Mouse (Mus musculus) testis, adult 2 months (tissue): ENCODE data around the gene Lhx4. TPM values are rescaled to one million over a fixed set of nuclear protein-coding genes. Genes with fewer than 3 reads are reported as not detected.

Experiments
- H3K27ac ChIP-seq: fragments of 200-500 bp; 2 replicates; pipeline ENCODE4 v1.5.1; 2012; ENCODE audit warnings: low read depth, low read length; ENCODE audit not compliant: control insufficient read depth, insufficient read depth
- H3K27me3 ChIP-seq: fragments of 200-500 bp; 2 replicates; pipeline ENCODE4 v1.6.1; 2012; ENCODE audit warnings: mild to moderate bottlenecking, low read length, moderate library complexity; ENCODE audit not compliant: control insufficient read depth, insufficient read depth
- H3K36me3 ChIP-seq: fragments of 200-500 bp; 2 replicates; pipeline ENCODE4 v1.6.1; 2012; ENCODE audit warnings: mild to moderate bottlenecking, low read length; ENCODE audit not compliant: control insufficient read depth, insufficient read depth
- H3K4me1 ChIP-seq: fragments of 200-500 bp; 2 replicates; pipeline ENCODE4 v1.6.1; 2012; ENCODE audit warnings: low read length; ENCODE audit not compliant: control insufficient read depth, insufficient read depth
- H3K4me3 ChIP-seq: fragments of 200-500 bp; 2 replicates; pipeline ENCODE4 v1.5.1; 2012; ENCODE audit warnings: low read depth, mild to moderate bottlenecking, low read length, moderate library complexity, mixed read lengths; ENCODE audit not compliant: control insufficient read depth
- CTCF ChIP-seq: fragments of 200-500 bp; IDR thresholded peaks from 2 replicates; pipeline ENCODE4 v1.5.1; 2012; ENCODE audit warnings: low read depth, mild to moderate bottlenecking, inconsistent platforms, low read length, moderate library complexity; ENCODE audit not compliant: control insufficient read depth, insufficient read depth, insufficient replicate concordance
- POLR2A ChIP-seq: fragments of 200-500 bp; IDR thresholded peaks from 2 replicates; pipeline ENCODE4 v1.6.1; 2012; ENCODE audit warnings: low read depth, mild to moderate bottlenecking, inconsistent platforms, low read length, moderate library complexity; ENCODE audit not compliant: control insufficient read depth
- polyA plus RNA-seq: library from polyadenylated mRNA; depleted of rRNA; stranded (reverse); fragments of >200 nt; gene quantifications from 2 replicates; pipeline ENCODE4 v1.2.3, GENCODE M21; 2012; rRNA removed

The Lhx4 gene
- polyA plus RNA-seq = 0.07 and 0.16 TPM in 2 replicates

GRCm38 (mm10) chr1:155751484-155752255 lies at the start of gene Lhx4:
Lhx4 (minus strand) TSS chr1:155751684.
- H3K36me3 ChIP-seq = no peaks in the 10 kb centered on the region
- H3K4me3 ChIP-seq = no peak within 1 kb of the TSS
- H3K27ac ChIP-seq = no peak within 1 kb of the TSS
- H3K4me1 ChIP-seq = no peaks in the 10 kb centered on the region
- no peak for TF ChIP-seq CTCF
- no peak for TF ChIP-seq POLR2A
- H3K27me3 ChIP-seq = no peaks in the 10 kb centered on the region

- no peaks in the 10 kb centered on the region for H3K27me3 ChIP-seq
- H3K4me3 ChIP-seq = no peak overlapping the region
- H3K4me1 ChIP-seq = no peaks in the 10 kb centered on the region; the same call in 1 of the 2 replicates
- TF ChIP-seq CTCF (no peak), POLR2A (no peak)
- H3K27ac ChIP-seq = no peak overlapping the region
- peaks cover 6% of the 10 kb centered on the region for H3K36me3 ChIP-seq
Measured at GRCm38 (mm10) chr1:155798000-155798399, 46.5 kb upstream of the Lhx4 start.

- TF ChIP-seq CTCF (no peak), POLR2A (no peak)
- Histone ChIP-seq H3K27ac (no peak overlapping the region), H3K4me3 (no peak overlapping the region), H3K36me3 (peaks cover 6% of the 10 kb centered on the region), H3K4me1 (no peaks in the 10 kb centered on the region; the same call in 1 of the 2 replicates), H3K27me3 (no peaks in the 10 kb centered on the region)
Measured at GRCm38 (mm10) chr1:155797425-155797824, 45.9 kb upstream of the Lhx4 start.

GRCm38 (mm10) chr1:155796757-155797405 lies 45.4 kb upstream of the Lhx4 start:
- Histone ChIP-seq H3K27ac (peak overlapping the region; percentile 30; the same call in 1 of the 2 replicates), H3K4me1 (no peaks in the 10 kb centered on the region; the same call in 1 of the 2 replicates), H3K36me3 (peaks cover 6% of the 10 kb centered on the region), H3K4me3 (no peak overlapping the region), H3K27me3 (no peaks in the 10 kb centered on the region)
- TF ChIP-seq POLR2A = no peak
- no peak for TF ChIP-seq CTCF

GRCm38 (mm10) chr1:155795791-155796233 lies 44.3 kb upstream of the Lhx4 start:
- TF ChIP-seq POLR2A = no peak
- TF ChIP-seq CTCF = no peak
- H3K27me3 ChIP-seq = no peaks in the 10 kb centered on the region
- no peaks in the 10 kb centered on the region; the same call in 1 of the 2 replicates for H3K4me1 ChIP-seq
- H3K27ac ChIP-seq = peak overlapping the region; percentile 25; the same call in 1 of the 2 replicates
- no peak overlapping the region for H3K4me3 ChIP-seq
- peaks cover 4% of the 10 kb centered on the region for H3K36me3 ChIP-seq

GRCm38 (mm10) chr1:155794855-155795254 lies 43.4 kb upstream of the Lhx4 start:
- Histone ChIP-seq H3K27me3 (no peaks in the 10 kb centered on the region), H3K36me3 (peaks cover 4% of the 10 kb centered on the region), H3K4me3 (no peak overlapping the region), H3K4me1 (no peaks in the 10 kb centered on the region; the same call in 1 of the 2 replicates), H3K27ac (no peak overlapping the region)
- TF ChIP-seq POLR2A (no peak), CTCF (no peak)

GRCm38 (mm10) chr1:155791919-155792318 lies 40.4 kb upstream of the Lhx4 start:
- H3K36me3 ChIP-seq = peaks cover 6% of the 10 kb centered on the region
- H3K4me1 ChIP-seq = no peaks in the 10 kb centered on the region
- no peak overlapping the region for H3K27ac ChIP-seq
- no peak overlapping the region for H3K4me3 ChIP-seq
- TF ChIP-seq CTCF = peak; percentile 5; the same call in 1 of the 2 replicates
- TF ChIP-seq POLR2A = no peak
- H3K27me3 ChIP-seq = no peaks in the 10 kb centered on the region
